Mouse (Mus musculus) fibroblast of lung, adult 2 months (primary cell): ENCODE results near the gene Lamtor3.
"Not testable (repeated sequence)": the region's sequence is repeated elsewhere in the genome, so short reads cannot be mapped to it uniquely, and the experiment has no call there.

Experiments used
- DNase-seq: peaks from one replicate; pipeline ENCODE4 v3.0.0-alpha.2; 2011; ENCODE audit warnings: low read depth

Gene Lamtor3

GRCm38 (mm10) chr3:137918172-137918931, at the start of gene Lamtor3:
TSS of gene Lamtor3 (plus strand) at chr3:137918506.
- peak; percentile 58 for DNase-seq

GRCm38 (mm10) chr3:137869395-137869794, 48.9 kb upstream of the Lamtor3 start:
- DNase-seq, result no peak

- DNase-seq, result no peak
These were observed 39.0 kb upstream of the Lamtor3 start for GRCm38 (mm10) chr3:137879313-137879712.

- DNase-seq, result no peak
These were observed 38.1 kb upstream of the Lamtor3 start for GRCm38 (mm10) chr3:137880109-137880748.

- DNase-seq, result no peak
These were observed 37.2 kb upstream of the Lamtor3 start for GRCm38 (mm10) chr3:137881093-137881492.

GRCm38 (mm10) chr3:137887961-137888360, 30.3 kb upstream of the Lamtor3 start:
- DNase-seq, result no peak

- no peak for DNase-seq
These were observed 27.2 kb upstream of the Lamtor3 start for GRCm38 (mm10) chr3:137891089-137891488.

- no peak for DNase-seq
These were observed 26.2 kb upstream of the Lamtor3 start for GRCm38 (mm10) chr3:137892118-137892517.

GRCm38 (mm10) chr3:137893789-137894188, 24.5 kb upstream of the Lamtor3 start:
- no peak for DNase-seq

- DNase-seq, result no peak
These were observed 23.1 kb upstream of the Lamtor3 start for GRCm38 (mm10) chr3:137895196-137895595.

- DNase-seq, result no peak
These were observed 21.9 kb upstream of the Lamtor3 start for GRCm38 (mm10) chr3:137896386-137896785.

- DNase-seq, result no peak
These were observed 21.4 kb upstream of the Lamtor3 start for GRCm38 (mm10) chr3:137896867-137897266.

GRCm38 (mm10) chr3:137897685-137898084, 20.6 kb upstream of the Lamtor3 start:
- DNase-seq, result no peak

- peak; percentile 27 for DNase-seq
These were observed 18.2 kb upstream of the Lamtor3 start for GRCm38 (mm10) chr3:137900149-137900548.

GRCm38 (mm10) chr3:137913093-137913492, 5.2 kb upstream of the Lamtor3 start:
- no peak for DNase-seq

- DNase-seq, result not testable (repeated sequence)
These were observed 3.7 kb upstream of the Lamtor3 start for GRCm38 (mm10) chr3:137914567-137914966.

GRCm38 (mm10) chr3:137917694-137918171, 573 bp upstream of the Lamtor3 start:
- no peak for DNase-seq

- DNase-seq, result peak; percentile 12
These were observed 616 bp downstream of the Lamtor3 start for GRCm38 (mm10) chr3:137918932-137919311.

GRCm38 (mm10) chr3:137919398-137919797, 1.1 kb downstream of the Lamtor3 start:
- no peak for DNase-seq

- DNase-seq, result no peak
These were observed 2.3 kb downstream of the Lamtor3 start for GRCm38 (mm10) chr3:137920594-137920993.

- no peak for DNase-seq
These were observed 8.7 kb downstream of the Lamtor3 start for GRCm38 (mm10) chr3:137927010-137927409.

GRCm38 (mm10) chr3:137929940-137930339, 11.6 kb downstream of the Lamtor3 start:
- no peak for DNase-seq

- DNase-seq, result no peak
These were observed 14.4 kb downstream of the Lamtor3 start for GRCm38 (mm10) chr3:137932748-137933147.
